Mouse (Mus musculus): ENCODE measurements around the gene Dennd1a. TPM values are rescaled to one million over a fixed set of nuclear protein-coding genes. Genes with fewer than 3 reads are reported as not detected.

Gene Dennd1a
- total and polyA plus RNA-seq, 2 experiments: 13.0 to 14.5 TPM

DNA sequence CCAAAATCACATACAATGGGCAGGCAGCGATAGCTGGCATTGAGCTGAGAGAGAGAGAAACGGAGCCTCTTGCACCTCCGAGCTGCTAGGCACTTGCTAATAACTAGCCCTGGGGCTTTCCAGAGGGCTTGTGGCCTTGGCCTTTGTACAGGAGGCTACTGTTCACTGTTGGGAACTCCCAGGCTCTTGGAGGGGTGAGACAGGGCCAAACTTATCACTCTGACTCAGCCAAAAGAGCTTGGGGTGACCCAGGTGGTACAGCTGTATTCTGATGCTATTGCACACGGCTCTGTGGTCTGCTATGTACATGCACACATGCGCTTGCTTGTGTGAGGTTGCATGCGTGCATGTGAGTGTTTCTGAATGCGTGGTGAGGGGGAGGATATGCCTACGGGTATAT is 517.4 kb downstream of the Dennd1a start:
- Histone ChIP-seq H3K27ac (replicated peaks; ENCODE audit: insufficient read depth, low read depth, low read length) (no peak overlapping the region), H3K9ac (ENCODE audit: low read depth, low read length) (no peak overlapping the region), H3K4me1 (ENCODE audit: control insufficient read depth, insufficient read depth, low read length) (no peaks in the 10 kb centered on the region), H3K36me3 (ENCODE audit: control insufficient read depth, insufficient read depth, low read length) (no peaks in the 10 kb centered on the region), H3K79me2 (ENCODE audit: control insufficient read depth, insufficient read depth, low read length) (no peaks in the 10 kb centered on the region), H3K4me3 (ENCODE audit: insufficient read depth, low read depth, low read length) (no peak overlapping the region), H3K27me3 (ENCODE audit: control insufficient read depth, insufficient read depth, low read length) (no peaks in the 10 kb centered on the region)
- no peak for DNase-seq (ENCODE audit: extremely low read depth, low read depth, low spot score)
- TF ChIP-seq POLR2A (IDR thresholded peaks at IDR 0.05; ENCODE audit: extremely low read depth, insufficient read depth, low read length) (no peak), CTCF (IDR thresholded peaks at IDR 0.05; ENCODE audit: low read depth, low read length) (no peak)
- WGBS: 89% methylated on average over 8 of the region's 8 CpGs

- DNase-seq (ENCODE audit: extremely low read depth, low read depth, low spot score): no peak
- Histone ChIP-seq H3K9ac (ENCODE audit: low read depth, low read length) (no peak overlapping the region), H3K4me1 (ENCODE audit: control insufficient read depth, insufficient read depth, low read length) (no peaks in the 10 kb centered on the region), H3K27ac (replicated peaks; ENCODE audit: insufficient read depth, low read depth, low read length) (no peak overlapping the region), H3K4me3 (ENCODE audit: insufficient read depth, low read depth, low read length) (no peak overlapping the region), H3K36me3 (ENCODE audit: control insufficient read depth, insufficient read depth, low read length) (no peaks in the 10 kb centered on the region), H3K27me3 (ENCODE audit: control insufficient read depth, insufficient read depth, low read length) (no peaks in the 10 kb centered on the region), H3K79me2 (ENCODE audit: control insufficient read depth, insufficient read depth, low read length) (no peaks in the 10 kb centered on the region)
- TF ChIP-seq CTCF (IDR thresholded peaks at IDR 0.05; ENCODE audit: low read depth, low read length): no peak
- no peak for TF ChIP-seq POLR2A (IDR thresholded peaks at IDR 0.05; ENCODE audit: extremely low read depth, insufficient read depth, low read length)
- WGBS: 100% methylated on average over 2 of the region's 2 CpGs
Observed at GRCm38 (mm10) chr2:37768903-37769302, 518.3 kb downstream of the Dennd1a start.

- H3K27ac ChIP-seq (replicated peaks; ENCODE audit: insufficient read depth, low read depth, low read length): no peak overlapping the region
- 86% methylated on average over 3 of the region's 3 CpGs for WGBS
- no peaks in the 10 kb centered on the region for H3K36me3 ChIP-seq (ENCODE audit: control insufficient read depth, insufficient read depth, low read length)
- TF ChIP-seq CTCF (IDR thresholded peaks at IDR 0.05; ENCODE audit: low read depth, low read length): no peak
- TF ChIP-seq POLR2A (IDR thresholded peaks at IDR 0.05; ENCODE audit: extremely low read depth, insufficient read depth, low read length): no peak
- H3K4me3 ChIP-seq (ENCODE audit: insufficient read depth, low read depth, low read length): no peak overlapping the region
- DNase-seq (ENCODE audit: extremely low read depth, low read depth, low spot score): no peak
- no peak overlapping the region for H3K9ac ChIP-seq (ENCODE audit: low read depth, low read length)
- H3K79me2 ChIP-seq (ENCODE audit: control insufficient read depth, insufficient read depth, low read length): no peaks in the 10 kb centered on the region
- no peaks in the 10 kb centered on the region for H3K4me1 ChIP-seq (ENCODE audit: control insufficient read depth, insufficient read depth, low read length)
- H3K27me3 ChIP-seq (ENCODE audit: control insufficient read depth, insufficient read depth, low read length): no peaks in the 10 kb centered on the region
Observed at GRCm38 (mm10) chr2:37767739-37768138, 519.5 kb downstream of the Dennd1a start.

DNA sequence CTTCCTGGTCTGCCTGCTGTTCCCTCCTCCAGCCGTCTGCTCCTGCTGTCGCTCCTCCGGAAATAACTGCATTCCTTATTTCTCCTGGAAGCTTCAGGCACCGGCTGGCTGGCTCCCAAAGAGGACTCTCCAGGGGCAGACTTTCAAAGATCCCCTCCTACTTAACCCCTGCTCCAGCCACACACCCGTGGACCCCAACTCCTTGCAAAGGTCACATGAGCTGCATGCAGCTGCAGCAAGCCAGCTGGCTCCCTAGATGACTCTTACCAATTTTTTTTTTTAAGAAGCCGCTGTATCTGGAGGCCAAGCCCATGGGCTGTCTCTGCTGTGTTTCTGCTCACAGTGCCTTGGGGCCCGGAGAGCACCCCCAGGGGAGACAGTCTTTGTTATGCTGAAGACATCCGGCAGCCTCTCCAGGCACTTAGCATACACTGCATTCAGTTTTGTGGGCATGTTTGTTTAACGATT is 520.1 kb downstream of the Dennd1a start:
- H3K36me3 ChIP-seq (ENCODE audit: control insufficient read depth, insufficient read depth, low read length): no peaks in the 10 kb centered on the region
- DNase-seq (ENCODE audit: extremely low read depth, low read depth, low spot score): no peak
- H3K27me3 ChIP-seq (ENCODE audit: control insufficient read depth, insufficient read depth, low read length): no peaks in the 10 kb centered on the region
- H3K27ac ChIP-seq (replicated peaks; ENCODE audit: insufficient read depth, low read depth, low read length): no peak overlapping the region
- H3K4me3 ChIP-seq (ENCODE audit: insufficient read depth, low read depth, low read length): no peak overlapping the region
- H3K9ac ChIP-seq (ENCODE audit: low read depth, low read length): no peak overlapping the region
- 54% methylated on average over 9 of the region's 9 CpGs for WGBS
- no peaks in the 10 kb centered on the region for H3K4me1 ChIP-seq (ENCODE audit: control insufficient read depth, insufficient read depth, low read length)
- no peaks in the 10 kb centered on the region for H3K79me2 ChIP-seq (ENCODE audit: control insufficient read depth, insufficient read depth, low read length)
- no peak for TF ChIP-seq CTCF (IDR thresholded peaks at IDR 0.05; ENCODE audit: low read depth, low read length)
- TF ChIP-seq POLR2A (IDR thresholded peaks at IDR 0.05; ENCODE audit: extremely low read depth, insufficient read depth, low read length): no peak

- no peak overlapping the region for H3K9ac ChIP-seq (ENCODE audit: low read depth, low read length)
- H3K27ac ChIP-seq (replicated peaks; ENCODE audit: insufficient read depth, low read depth, low read length): no peak overlapping the region
- H3K36me3 ChIP-seq (ENCODE audit: control insufficient read depth, insufficient read depth, low read length): no peaks in the 10 kb centered on the region
- no peaks in the 10 kb centered on the region for H3K4me1 ChIP-seq (ENCODE audit: control insufficient read depth, insufficient read depth, low read length)
- H3K79me2 ChIP-seq (ENCODE audit: control insufficient read depth, insufficient read depth, low read length): no peaks in the 10 kb centered on the region
- no peaks in the 10 kb centered on the region for H3K27me3 ChIP-seq (ENCODE audit: control insufficient read depth, insufficient read depth, low read length)
- DNase-seq (ENCODE audit: extremely low read depth, low read depth, low spot score): no peak
- TF ChIP-seq CTCF (IDR thresholded peaks at IDR 0.05; ENCODE audit: low read depth, low read length) (no peak), POLR2A (IDR thresholded peaks at IDR 0.05; ENCODE audit: extremely low read depth, insufficient read depth, low read length) (no peak)
- WGBS: 71% methylated on average over 11 of the region's 11 CpGs
- no peak overlapping the region for H3K4me3 ChIP-seq (ENCODE audit: insufficient read depth, low read depth, low read length)
Observed at GRCm38 (mm10) chr2:37766027-37766761, 521.0 kb downstream of the Dennd1a start.

GRCm38 (mm10) chr2:37765082-37765483 is 522.1 kb downstream of the Dennd1a start:
- Histone ChIP-seq H3K9ac (ENCODE audit: low read depth, low read length) (no peak overlapping the region), H3K4me3 (ENCODE audit: insufficient read depth, low read depth, low read length) (no peak overlapping the region), H3K27ac (replicated peaks; ENCODE audit: insufficient read depth, low read depth, low read length) (no peak overlapping the region), H3K27me3 (ENCODE audit: control insufficient read depth, insufficient read depth, low read length) (no peaks in the 10 kb centered on the region), H3K79me2 (ENCODE audit: control insufficient read depth, insufficient read depth, low read length) (no peaks in the 10 kb centered on the region), H3K4me1 (ENCODE audit: control insufficient read depth, insufficient read depth, low read length) (no peaks in the 10 kb centered on the region), H3K36me3 (ENCODE audit: control insufficient read depth, insufficient read depth, low read length) (no peaks in the 10 kb centered on the region)
- no peak for DNase-seq (ENCODE audit: extremely low read depth, low read depth, low spot score)
- 56% methylated on average over 21 of the region's 21 CpGs for WGBS
- TF ChIP-seq POLR2A (IDR thresholded peaks at IDR 0.05; ENCODE audit: extremely low read depth, insufficient read depth, low read length) (no peak), CTCF (IDR thresholded peaks at IDR 0.05; ENCODE audit: low read depth, low read length) (no peak)

Data from liver, adult 2 months (tissue).